Mouse (Mus musculus) lung, adult 2 months (tissue): ENCODE data around the gene Adam30.

ENCODE experiments used
- CTCF ChIP-seq: fragments of 200-500 bp; IDR thresholded peaks from 2 replicates; pipeline ENCODE4 v1.5.1; 2011; ENCODE audit warnings: mild to moderate bottlenecking, low read length, control low read depth; ENCODE audit not compliant: insufficient read depth
- POLR2A ChIP-seq: fragments of 200-500 bp; IDR thresholded peaks from 2 replicates; pipeline ENCODE4 v1.6.1; 2011; ENCODE audit warnings: low read depth, mild to moderate bottlenecking, control low read depth, low read length, borderline replicate concordance; ENCODE audit errors: extremely low read depth

DNA sequence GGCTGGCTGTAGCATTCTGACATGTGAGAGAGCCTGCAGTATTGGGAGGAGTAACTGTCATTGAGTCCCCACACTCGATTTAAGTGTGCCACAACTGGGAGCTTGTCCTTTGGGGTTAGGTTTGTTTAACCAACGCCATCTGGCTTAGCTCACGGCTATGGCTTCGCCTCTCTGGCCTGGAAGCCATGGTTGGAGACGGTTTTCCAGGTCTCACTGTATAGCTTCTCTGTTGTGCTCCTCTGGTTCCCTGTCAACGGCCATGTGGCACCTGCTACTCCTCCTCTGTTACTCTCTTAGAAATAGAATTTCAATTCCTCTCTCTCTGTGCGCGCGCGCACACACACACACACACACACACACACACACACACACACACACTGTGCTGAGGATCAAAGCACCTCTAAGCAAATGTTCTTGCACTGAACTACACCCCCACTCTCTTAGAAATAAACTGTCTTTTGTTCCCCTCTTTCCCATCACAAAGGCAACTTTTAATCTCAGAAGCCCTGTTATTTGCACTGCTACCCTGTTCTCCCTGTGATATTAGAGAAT is 24.8 kb downstream of the Adam30 start:
- no peak for TF ChIP-seq POLR2A
- TF ChIP-seq CTCF = no peak
